Mouse (Mus musculus) kidney, adult 2 months (tissue): ENCODE results near the gene Cxcl12. TPM values are rescaled to one million over a fixed set of nuclear protein-coding genes. Genes with fewer than 3 reads are reported as not detected.

Experiments
- DNase-seq: peaks from one replicate; pipeline ENCODE4 v3.0.0; 2021
- H3K27ac ChIP-seq: fragments of 200-500 bp; 2 replicates; pipeline ENCODE4 v1.5.1; 2012; ENCODE audit warnings: low read depth, low read length, control low read depth, inconsistent platforms; ENCODE audit not compliant: insufficient read depth
- H3K27me3 ChIP-seq: fragments of 200-500 bp; replicated peaks from 2 replicates; pipeline ENCODE4 v1.6.1; 2012; ENCODE audit warnings: mild to moderate bottlenecking, moderate library complexity, low read length, inconsistent platforms; ENCODE audit not compliant: control insufficient read depth, insufficient read depth
- H3K36me3 ChIP-seq: fragments of 200-500 bp; 2 replicates; pipeline ENCODE4 v1.6.1; 2012; ENCODE audit warnings: mild to moderate bottlenecking, moderate library complexity, low read length, inconsistent platforms; ENCODE audit not compliant: control insufficient read depth, insufficient read depth
- H3K4me1 ChIP-seq: fragments of 200-500 bp; 2 replicates; pipeline ENCODE4 v1.6.1; 2011; ENCODE audit warnings: low read length; ENCODE audit not compliant: control insufficient read depth, insufficient read depth
- H3K4me3 ChIP-seq: fragments of 200-500 bp; 2 replicates; pipeline ENCODE4 v1.5.1; 2011; ENCODE audit warnings: mild to moderate bottlenecking, low read depth, low read length, control low read depth; ENCODE audit not compliant: insufficient read depth
- CTCF ChIP-seq: fragments of 200-500 bp; conservative IDR thresholded peaks from 2 replicates; pipeline ENCODE4 v1.5.1; 2011; ENCODE audit warnings: low read depth, mild to moderate bottlenecking, control low read depth, low read length, moderate library complexity, mixed read lengths; ENCODE audit not compliant: insufficient read depth, insufficient read length
- POLR2A ChIP-seq: fragments of 200-500 bp; IDR thresholded peaks from one replicate; pipeline ENCODE4 v1.6.1; 2011; ENCODE audit warnings: low read depth, low read length, control low read depth
- WGBS: fragments of 180-500 bp; shearing (Covaris S2); methylation state at CpG from one replicate; pipeline ENCODE4 v1.1.7; 2018; 5-methylcytosine and 5-hydroxymethylcytosine counted together
- polyA plus RNA-seq: library from polyadenylated mRNA; depleted of rRNA; stranded (reverse); fragments of >200 nt; gene quantifications from 2 replicates; pipeline ENCODE4 v1.2.3, GENCODE M21; 2012

The Cxcl12 gene
- polyA plus RNA-seq, 1 experiment: 326 TPM

DNA sequence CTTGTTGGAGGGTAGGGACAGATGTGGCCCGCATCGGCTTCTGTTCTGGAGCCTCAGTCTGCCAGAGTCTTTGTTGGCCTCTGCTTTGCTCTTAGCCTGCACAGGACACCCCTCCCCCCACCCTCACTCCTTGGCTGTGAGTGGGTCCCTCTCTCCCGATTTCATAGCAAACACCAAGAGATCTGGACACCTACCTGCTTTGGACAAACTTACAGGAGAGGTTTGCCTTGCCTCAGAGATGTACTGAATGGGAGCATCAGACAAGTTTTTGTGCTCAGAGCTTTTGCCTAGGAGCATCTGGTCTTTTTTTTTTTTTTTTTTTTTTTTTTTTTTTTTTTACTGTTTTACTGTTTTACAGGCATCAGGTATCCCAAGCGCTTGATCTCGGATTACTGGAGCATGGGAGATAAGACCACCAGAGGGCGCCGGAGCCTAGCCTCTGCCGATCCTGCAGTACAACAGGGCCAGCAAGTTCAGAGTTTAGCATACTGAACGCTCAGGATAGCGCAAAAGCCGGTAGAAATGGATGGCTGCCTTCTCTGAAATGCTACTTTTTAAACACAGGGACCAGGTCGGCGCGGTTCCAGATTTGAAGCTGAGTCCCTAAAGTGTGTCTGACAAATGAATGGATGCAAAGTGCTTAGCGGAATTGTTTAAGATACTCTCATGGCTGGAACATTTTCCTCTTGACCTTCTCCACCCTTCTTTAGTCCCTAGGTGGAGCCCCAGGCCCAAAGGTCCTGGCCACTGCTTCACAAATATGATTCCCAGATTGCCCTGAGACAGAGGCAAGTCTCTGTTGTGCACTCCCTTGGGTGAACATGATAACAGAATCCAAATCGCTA, 1.5 kb upstream of the Cxcl12 start:
- 7% methylated on average over 16 of the region's 16 CpGs for WGBS
- Histone ChIP-seq H3K4me1 (peaks cover 3% of the 10 kb centered on the region; the same call in 1 of the 2 replicates), H3K27ac (no peak overlapping the region), H3K36me3 (no peaks in the 10 kb centered on the region), H3K4me3 (no peak overlapping the region), H3K27me3 (no peaks in the 10 kb centered on the region)
- TF ChIP-seq CTCF (peak; percentile 82), POLR2A (no peak)
- peak; percentile 94 for DNase-seq

DNA sequence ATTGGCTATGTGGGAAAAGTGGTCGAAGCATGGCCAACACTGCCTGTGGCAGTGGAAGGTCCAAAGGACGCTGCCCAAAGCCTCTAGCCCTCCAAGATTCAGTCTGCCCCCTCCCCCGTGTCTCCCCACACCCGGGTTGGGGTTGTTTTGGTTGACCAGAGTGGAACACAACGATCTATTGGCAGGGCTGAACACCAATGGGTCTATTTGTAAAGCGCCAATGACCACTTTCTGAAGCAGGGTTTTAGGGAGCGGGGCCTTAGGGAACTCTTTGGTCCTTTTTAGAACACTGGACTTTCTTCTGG, 957 bp upstream of the Cxcl12 start:
- Histone ChIP-seq H3K27ac (no peak overlapping the region), H3K36me3 (no peaks in the 10 kb centered on the region), H3K4me3 (no peak overlapping the region), H3K4me1 (peaks cover 3% of the 10 kb centered on the region; the same call in 1 of the 2 replicates), H3K27me3 (no peaks in the 10 kb centered on the region)
- 37% methylated on average over 7 of the region's 7 CpGs for WGBS
- DNase-seq: peak; percentile 26
- no peak for TF ChIP-seq POLR2A
- no peak for TF ChIP-seq CTCF

DNA sequence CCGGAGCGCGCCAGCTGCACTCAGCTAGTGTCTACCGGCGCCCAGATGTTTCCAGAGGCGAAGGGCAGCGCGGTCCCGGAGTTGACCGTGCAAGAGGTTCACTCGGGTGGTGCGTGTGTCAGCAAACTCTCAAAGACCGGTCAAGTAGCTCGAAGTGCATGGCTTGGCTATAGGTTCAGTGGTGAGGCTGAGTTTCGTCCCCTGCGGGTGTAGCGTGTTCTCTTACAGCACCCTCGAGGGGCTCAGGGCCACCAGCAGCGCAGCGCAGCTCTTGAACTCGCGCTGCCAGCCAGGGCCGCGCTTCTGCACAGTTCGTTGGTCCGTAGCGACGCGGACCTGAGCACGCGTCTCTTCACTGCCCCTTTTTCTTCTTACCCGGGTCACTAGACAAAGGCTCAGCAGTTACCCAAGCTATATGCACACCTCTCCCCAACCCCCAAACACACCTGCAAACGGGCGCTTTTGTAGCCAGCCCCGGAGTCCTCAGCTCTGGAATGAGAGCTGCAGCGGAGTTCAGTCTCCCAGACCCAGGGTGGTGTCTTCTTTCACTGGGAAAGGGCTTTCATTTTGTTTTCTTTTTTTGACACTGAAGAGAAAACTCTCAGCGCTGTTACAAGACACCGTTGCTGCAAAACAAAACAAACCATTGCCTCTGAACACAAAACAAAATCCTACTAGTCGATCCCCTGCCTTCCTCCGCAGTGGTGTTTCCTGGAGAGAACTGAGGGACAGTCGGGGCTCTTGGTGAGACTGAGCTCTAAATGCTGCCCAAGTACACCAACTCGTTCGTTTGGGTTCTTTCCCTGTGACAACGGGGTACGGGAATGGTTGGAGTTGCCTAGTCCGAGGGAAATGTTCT, 945 bp downstream of the Cxcl12 start:
- DNase-seq: peak; percentile 51
- peak overlapping the region; percentile 70 for H3K4me3 ChIP-seq
- H3K4me1 ChIP-seq: peaks cover 3% of the 10 kb centered on the region; the same call in 1 of the 2 replicates
- 2% methylated on average over 46 of the region's 46 CpGs for WGBS
- TF ChIP-seq POLR2A (no peak), CTCF (no peak)
- H3K27me3 ChIP-seq: no peaks in the 10 kb centered on the region
- peak overlapping the region; percentile 26 for H3K27ac ChIP-seq
- H3K36me3 ChIP-seq: no peaks in the 10 kb centered on the region

DNA sequence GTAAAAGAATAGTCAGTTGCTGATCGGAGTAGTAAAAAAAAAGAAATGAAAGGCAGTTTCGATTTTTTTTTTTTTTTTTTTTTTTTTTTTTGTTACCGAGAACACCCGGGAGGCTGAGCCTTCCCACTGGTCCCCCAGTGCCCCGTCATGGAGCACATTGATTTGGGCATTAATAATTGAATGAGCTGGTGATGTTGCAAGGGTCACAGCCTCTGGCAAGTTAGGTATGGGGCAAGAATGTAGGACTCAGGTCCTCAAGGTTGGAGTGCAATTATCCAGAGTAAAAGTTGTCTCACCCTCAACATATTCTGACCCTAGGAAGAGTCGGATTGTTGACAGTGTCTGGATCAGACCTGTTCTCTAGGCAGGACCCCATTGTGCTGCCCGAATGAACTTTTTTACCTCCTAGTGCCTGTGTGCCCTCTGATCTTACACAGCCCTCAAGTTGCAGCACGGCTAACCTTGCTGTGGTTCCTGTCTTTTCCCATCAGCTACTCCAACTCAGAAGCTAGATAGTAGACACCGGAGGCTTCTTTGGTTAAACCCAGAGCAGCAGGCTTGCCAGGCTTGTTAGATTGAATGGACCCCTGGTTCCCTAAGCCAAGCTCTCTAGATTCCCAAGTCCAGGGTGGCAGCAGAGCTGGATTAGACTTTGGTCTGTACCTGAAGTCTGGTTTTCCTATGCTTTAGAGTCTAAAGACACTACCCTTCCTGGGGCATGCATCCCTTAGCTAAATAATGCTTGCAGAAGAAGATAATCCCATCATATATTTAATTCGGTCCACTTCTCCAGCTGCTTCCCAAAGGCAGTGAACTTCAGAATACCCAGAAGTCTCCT, 1.8 kb downstream of the Cxcl12 start:
- TF ChIP-seq POLR2A (no peak), CTCF (no peak)
- H3K27ac ChIP-seq: 0 out of 2 replicates have a peak overlapping the region, but pooled peaks have one; percentile 10
- peak overlapping the region; percentile 70 for H3K4me3 ChIP-seq
- 27% methylated on average over 10 of the region's 10 CpGs for WGBS
- DNase-seq: peak; percentile 65
- H3K4me1 ChIP-seq: peaks cover 3% of the 10 kb centered on the region; the same call in 1 of the 2 replicates
- H3K36me3 ChIP-seq: no peaks in the 10 kb centered on the region
- H3K27me3 ChIP-seq: no peaks in the 10 kb centered on the region

DNA sequence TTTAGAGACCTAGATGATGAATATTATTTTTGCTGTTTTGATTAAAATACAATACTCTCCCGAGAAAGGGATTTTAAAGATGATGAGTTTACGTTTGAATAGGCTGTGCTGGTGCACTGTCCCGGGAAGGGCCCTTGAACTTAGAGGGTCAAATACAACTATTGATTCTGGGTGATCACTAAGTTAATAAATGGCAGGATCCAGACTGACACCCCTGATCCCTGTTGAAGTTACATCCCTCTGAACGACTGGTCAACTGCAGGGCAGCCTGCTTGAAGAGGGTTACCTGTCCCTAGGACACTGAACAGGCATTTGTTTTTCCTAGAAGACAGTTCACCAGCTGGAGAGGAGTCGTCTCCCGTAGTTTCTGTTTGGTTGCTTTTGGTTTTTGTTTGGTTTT, 4.0 kb downstream of the Cxcl12 start:
- Histone ChIP-seq H3K27ac (no peak overlapping the region), H3K36me3 (no peaks in the 10 kb centered on the region), H3K27me3 (no peaks in the 10 kb centered on the region), H3K4me3 (no peak overlapping the region), H3K4me1 (peaks cover 3% of the 10 kb centered on the region; the same call in 1 of the 2 replicates)
- TF ChIP-seq POLR2A (no peak), CTCF (no peak)
- DNase-seq: no peak
- 78% methylated on average over 6 of the region's 6 CpGs for WGBS

DNA sequence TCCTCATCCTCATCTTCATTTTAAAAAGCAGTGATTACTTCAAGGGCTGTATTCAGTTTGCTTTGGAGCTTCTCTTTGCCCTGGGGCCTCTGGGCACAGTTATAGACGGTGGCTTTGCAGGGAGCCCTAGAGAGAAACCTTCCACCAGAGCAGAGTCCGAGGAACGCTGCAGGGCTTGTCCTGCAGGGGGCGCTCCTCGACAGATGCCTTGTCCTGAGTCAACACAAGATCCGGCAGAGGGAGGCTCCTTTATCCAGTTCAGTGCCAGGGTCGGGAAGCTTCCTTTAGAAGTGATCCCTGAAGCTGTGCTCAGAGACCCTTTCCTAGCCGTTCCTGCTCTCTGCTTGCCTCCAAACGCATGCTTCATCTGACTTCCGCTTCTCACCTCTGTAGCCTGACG, 5.5 kb downstream of the Cxcl12 start:
- Histone ChIP-seq H3K27me3 (no peaks in the 10 kb centered on the region), H3K4me3 (no peak overlapping the region), H3K27ac (no peak overlapping the region), H3K4me1 (no peaks in the 10 kb centered on the region; the same call in 1 of the 2 replicates), H3K36me3 (no peaks in the 10 kb centered on the region)
- WGBS: 18% methylated on average over 11 of the region's 11 CpGs
- peak; percentile 76 for TF ChIP-seq CTCF
- TF ChIP-seq POLR2A: no peak
- DNase-seq: peak; percentile 84
